Mouse (Mus musculus): ENCODE results near the gene Defb9. TPM values are rescaled to one million over a fixed set of nuclear protein-coding genes. Genes with fewer than 3 reads are reported as not detected.

Gene Defb9
- polyA plus RNA-seq (2017; shearing (Covaris generic)): not detected

DNA sequence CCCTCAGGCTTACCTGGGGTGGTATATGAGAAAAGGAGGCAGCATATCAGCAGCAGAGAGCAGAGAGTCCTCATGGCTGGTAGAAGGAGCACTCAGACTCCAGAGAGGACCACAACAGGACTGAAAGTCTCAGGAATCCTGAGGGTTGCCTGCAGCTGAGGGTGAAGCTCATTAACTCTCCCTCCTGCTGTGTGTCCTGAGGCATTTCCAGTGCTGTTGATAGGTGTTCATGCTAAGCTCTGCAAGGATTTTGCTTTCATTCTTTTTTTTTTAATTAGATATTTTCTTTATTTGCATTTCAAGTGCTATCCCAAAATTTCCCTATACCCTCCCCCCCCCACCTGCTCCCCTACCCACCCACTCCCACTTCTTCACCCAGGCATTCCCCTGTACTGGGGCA, at the start of gene Defb9:
TSS of gene Defb9 (minus strand) at position 101 of the 400 bp plus-strand sequence.

DNA sequence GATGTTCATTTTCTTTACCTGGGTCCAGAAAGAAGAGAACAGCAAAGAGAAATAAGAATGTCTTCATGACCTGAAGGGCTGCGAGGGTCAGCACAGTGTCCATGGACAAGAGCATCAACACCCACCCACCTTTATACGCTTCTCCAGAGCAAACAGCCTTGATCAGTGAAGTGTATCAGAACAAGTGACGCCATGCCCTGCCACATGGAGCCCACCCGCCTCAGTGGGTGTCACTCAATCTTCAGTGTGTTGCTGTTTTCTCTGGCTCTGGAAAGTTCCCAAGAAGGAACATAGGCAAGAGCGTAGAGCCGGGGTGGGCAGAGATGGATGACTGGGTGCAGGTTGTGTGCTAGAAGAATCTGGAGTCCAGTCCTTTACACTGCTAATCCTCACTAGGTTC, 47.4 kb upstream of the Defb9 start, which contains the start of gene Defb15:
TSS of gene Defb15 (minus strand) at position 101 of the 400 bp plus-strand sequence.

DNA sequence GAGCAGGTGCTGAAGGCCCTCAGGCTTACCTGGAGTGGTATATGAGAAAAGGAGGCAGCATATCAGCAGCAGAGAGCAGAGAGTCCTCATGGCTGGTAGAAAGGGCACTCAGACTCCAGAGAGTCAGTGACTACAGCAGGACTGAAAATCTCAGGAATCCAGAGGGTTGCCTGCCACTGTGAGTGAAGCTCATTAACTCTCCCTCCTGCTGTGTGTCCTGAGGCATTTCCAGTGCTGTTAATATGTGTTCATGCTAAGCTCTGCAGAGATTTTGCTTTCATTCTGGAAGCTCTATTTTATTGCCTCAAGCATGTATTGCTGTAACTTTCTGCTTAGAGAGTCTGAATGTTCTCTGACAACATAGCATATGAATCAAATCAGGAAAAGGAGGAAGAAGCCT, 21.1 kb upstream of the Defb9 start, which contains the start of gene Defb11:
TSS of gene Defb11 (minus strand) at position 123 of the 400 bp plus-strand sequence.

DNA sequence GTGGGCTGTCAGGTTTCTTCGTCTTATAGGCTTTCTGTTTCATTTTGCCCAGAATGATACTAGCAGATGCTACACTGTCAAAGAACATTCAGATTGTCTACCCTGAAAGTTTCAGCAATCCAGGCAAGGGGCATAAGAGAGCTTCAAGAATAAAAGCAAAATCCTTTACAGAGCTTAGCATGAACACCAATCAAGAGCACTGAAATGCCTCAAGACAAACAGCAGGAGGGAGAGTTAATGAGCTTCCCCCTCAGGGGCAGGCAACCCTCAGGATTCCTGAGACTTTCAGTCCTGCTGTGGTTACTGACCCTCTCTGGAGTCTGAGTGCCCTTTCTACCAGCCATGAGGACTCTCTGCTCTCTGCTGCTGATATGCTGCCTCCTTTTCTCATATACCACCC, 26.6 kb downstream of the Defb9 start, which contains the start of gene Defb10:
TSS of gene Defb10 (plus strand) at position 316 of the 400 bp plus-strand sequence.

Other genes with a start within 250 kb of the Defb9 start
- gene Defa17, start 229.6 kb downstream of the Defb9 start, polyA plus RNA-seq (2017; shearing (Covaris generic)): not detected
- not detected for gene Defa34, start 219.6 kb downstream of the Defb9 start, polyA plus RNA-seq (2017; shearing (Covaris generic))
- not detected for gene AY761184, start 181.8 kb downstream of the Defb9 start, polyA plus RNA-seq (2017; shearing (Covaris generic))
- not detected for gene Defa24, start 150.9 kb downstream of the Defb9 start, polyA plus RNA-seq (2017; shearing (Covaris generic))
- not detected for gene Defb50, start 61.9 kb downstream of the Defb9 start, polyA plus RNA-seq (2017; shearing (Covaris generic))
- gene Defb2, start 45.5 kb downstream of the Defb9 start, polyA plus RNA-seq (2017; shearing (Covaris generic)): not detected
- gene Defb10, start 26.5 kb downstream of the Defb9 start, polyA plus RNA-seq (2017; shearing (Covaris generic)): not detected
- gene Defb11, start 21.0 kb upstream of the Defb9 start, polyA plus RNA-seq (2017; shearing (Covaris generic)): not detected
- not detected for gene Defb15, start 47.3 kb upstream of the Defb9 start, polyA plus RNA-seq (2017; shearing (Covaris generic))
- gene Defb35, start 52.9 kb upstream of the Defb9 start, polyA plus RNA-seq (2017; shearing (Covaris generic)): not detected
- gene Defb13, start 61.3 kb upstream of the Defb9 start, polyA plus RNA-seq (2017; shearing (Covaris generic)): not detected
- not detected for gene Fam90a1a, start 73.3 kb upstream of the Defb9 start, polyA plus RNA-seq (2017; shearing (Covaris generic))
- not detected for gene Ccdc70, start 84.4 kb upstream of the Defb9 start, polyA plus RNA-seq (2017; shearing (Covaris generic))
- gene Atp7b, start 174.9 kb upstream of the Defb9 start, polyA plus RNA-seq (2017; shearing (Covaris generic)): 0.12 TPM
- 8.2 TPM for gene Alg11, start 175.3 kb upstream of the Defb9 start, polyA plus RNA-seq (2017; shearing (Covaris generic))
- gene Nek5, start 239.6 kb upstream of the Defb9 start, polyA plus RNA-seq (2017; shearing (Covaris generic)): not detected

All from naive thymus-derived CD4-positive, alpha-beta T cell, adult 5 months (primary cell).